Mouse (Mus musculus) olfactory bulb, adult 2 months (tissue): ENCODE measurements around the gene Vwa3a. TPM values are rescaled to one million over a fixed set of nuclear protein-coding genes. Genes with fewer than 3 reads are reported as not detected.

ENCODE experiments used
- H3K27ac ChIP-seq: fragments of 200-500 bp; 2 replicates; pipeline ENCODE4 v1.5.1; 2012; ENCODE audit warnings: low read depth, low read length; ENCODE audit not compliant: insufficient read depth
- H3K4me1 ChIP-seq: fragments of 200-500 bp; 2 replicates; pipeline ENCODE4 v1.6.1; 2012; ENCODE audit warnings: low read length; ENCODE audit not compliant: control insufficient read depth, insufficient read depth
- H3K4me3 ChIP-seq: fragments of 200-500 bp; 2 replicates; pipeline ENCODE4 v1.5.1; 2012; ENCODE audit warnings: mild to moderate bottlenecking, low read depth, low read length, moderate library complexity; ENCODE audit not compliant: insufficient read depth
- CTCF ChIP-seq: fragments of 200-500 bp; IDR thresholded peaks from 2 replicates; pipeline ENCODE4 v1.5.1; 2012; ENCODE audit warnings: low read depth, mild to moderate bottlenecking, low read length, moderate library complexity; ENCODE audit not compliant: insufficient read depth
- POLR2A ChIP-seq: fragments of 200-500 bp; IDR thresholded peaks from 2 replicates; pipeline ENCODE4 v1.6.1; 2012; ENCODE audit warnings: mild to moderate bottlenecking, low read depth, low read length, moderate library complexity; ENCODE audit not compliant: insufficient read depth
- WGBS: fragments of 180-500 bp; shearing (Covaris S2); methylation state at CpG from one replicate; pipeline ENCODE4 v1.1.7; 2018; 5-methylcytosine and 5-hydroxymethylcytosine counted together
- polyA plus RNA-seq: library from polyadenylated mRNA; stranded (reverse); fragments of >200 nt; gene quantifications from 2 replicates; pipeline ENCODE4 v1.2.4, GENCODE M21; 2012; ENCODE audit warnings: low replicate concordance; ENCODE audit not compliant: missing spikeins, insufficient read depth, insufficient read length

Gene Vwa3a
- polyA plus RNA-seq, 1 experiment = not detected

DNA sequence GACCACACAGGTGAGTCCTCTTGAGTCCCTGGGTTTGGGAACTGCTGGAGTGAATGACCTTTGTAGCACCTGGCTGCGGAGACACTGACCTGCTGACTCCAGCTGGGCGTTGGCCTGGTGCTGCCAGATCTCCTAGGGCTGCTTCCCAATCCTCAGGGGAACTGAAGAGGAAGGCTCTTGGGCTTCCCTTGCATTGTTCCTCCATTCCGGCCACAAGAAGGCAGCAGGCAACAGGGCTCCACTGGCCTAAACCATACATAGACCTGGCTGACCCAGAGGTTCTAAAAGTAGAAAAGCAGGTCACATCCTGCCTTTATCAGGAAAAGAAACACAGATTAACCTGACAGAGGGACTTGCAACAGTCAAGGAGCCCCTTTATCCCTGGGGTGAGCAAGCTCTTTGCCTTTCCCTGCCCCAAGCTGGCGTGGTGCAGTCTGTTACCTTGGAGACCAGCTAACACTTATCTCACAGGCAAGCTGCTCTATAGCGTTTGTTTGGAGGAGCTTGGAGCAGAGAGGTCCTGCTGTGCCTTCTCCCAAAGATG, 512 bp downstream of the Vwa3a start:
- TF ChIP-seq POLR2A (no peak), CTCF (no peak)
- 10% methylated on average over 5 of the region's 5 CpGs for WGBS
- Histone ChIP-seq H3K4me3 (no peak overlapping the region), H3K4me1 (peaks cover 3% of the 10 kb centered on the region), H3K27ac (no peak overlapping the region)

DNA sequence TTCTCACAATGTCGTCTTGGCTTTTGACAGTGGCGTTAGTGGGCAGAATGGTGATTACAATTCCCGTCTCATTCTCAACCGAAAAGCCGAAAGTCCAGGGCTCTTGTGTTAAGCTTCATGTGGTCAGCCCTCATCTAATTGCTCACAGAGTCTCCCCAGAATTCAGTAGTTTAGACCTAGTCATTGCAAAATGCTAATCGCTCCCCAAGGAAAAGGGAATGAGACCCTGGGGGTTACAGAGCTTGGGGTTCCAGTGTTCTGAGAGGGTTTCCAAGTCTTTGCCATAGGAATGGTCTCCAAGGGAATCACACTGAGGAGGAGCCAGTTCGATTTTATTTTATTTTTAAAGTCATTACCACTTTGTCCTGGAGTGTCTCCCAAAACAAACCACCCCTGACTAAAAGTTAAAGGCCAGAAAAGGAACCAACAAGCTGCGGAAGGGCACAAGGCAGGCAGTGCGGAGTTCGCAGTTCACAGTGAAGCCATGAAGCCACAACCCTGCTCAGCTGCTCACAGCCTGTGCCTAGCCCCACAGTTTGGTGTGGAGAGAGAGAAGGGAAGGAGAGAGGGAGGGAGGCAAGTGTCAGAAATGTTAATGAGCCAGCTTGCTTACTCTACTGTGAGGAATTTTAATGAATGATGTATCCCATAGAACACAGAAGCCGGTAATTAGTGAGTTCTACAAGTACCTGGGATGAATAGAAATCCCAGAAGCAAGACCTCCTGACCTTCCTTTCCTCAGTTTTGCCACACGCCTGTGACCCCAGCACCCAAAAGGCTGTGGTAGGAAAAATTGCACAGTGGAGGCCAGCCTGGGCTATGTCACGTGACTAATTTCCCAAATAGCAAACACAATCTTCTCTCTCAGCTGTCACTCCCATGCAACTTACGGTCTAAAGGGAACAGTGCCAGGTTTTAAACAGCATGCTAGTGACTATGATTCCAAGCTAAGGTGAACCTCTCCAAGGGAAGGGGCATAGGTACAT, 4.5 kb downstream of the Vwa3a start:
- TF ChIP-seq POLR2A (no peak), CTCF (no peak)
- peaks cover 3% of the 10 kb centered on the region for H3K4me1 ChIP-seq
- 59% methylated on average over 14 of the region's 14 CpGs for WGBS

DNA sequence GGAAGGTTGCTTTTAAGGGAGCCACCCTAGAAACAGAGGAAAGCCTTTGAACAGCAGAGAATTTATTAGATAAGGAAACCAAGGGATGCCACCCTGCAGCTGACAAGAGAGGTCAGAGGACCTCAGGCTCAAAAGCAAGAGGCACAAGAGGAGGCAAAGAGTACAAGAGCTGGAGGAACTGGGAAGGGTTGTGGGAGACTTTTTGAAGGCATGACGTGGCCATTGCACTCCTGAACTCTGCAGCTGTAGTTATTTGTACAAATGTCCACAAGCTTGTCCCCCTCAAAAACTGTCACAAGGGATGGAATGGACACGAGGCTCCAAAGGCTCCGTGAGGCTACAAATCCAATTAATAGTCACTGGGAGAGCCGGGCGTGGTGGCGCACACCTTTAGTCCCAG, 5.5 kb downstream of the Vwa3a start:
- 92% methylated on average over 6 of the region's 6 CpGs for WGBS

More for the DNA sequence above, 4.5 kb downstream of the Vwa3a start:
- no peak overlapping the region for H3K4me3 ChIP-seq
- H3K27ac ChIP-seq = no peak overlapping the region

DNA sequence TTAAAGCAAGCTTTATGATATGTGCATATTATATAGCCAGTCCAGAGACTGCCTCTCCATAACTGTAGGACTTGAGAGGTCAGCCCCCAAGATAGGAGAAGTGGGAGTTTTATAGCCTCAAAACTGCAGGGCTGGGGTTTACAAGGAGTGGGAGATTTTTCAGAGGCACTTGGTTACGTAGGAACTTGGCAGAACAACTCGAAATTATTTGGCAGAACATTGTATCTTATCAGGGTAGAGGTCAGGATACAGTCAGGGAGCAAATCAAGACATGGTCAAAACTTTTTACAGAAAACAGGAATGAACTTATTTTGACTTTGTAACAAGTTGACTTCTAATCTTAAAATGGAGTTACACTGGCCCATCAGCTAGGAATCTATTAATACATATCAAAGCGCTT, 6.9 kb downstream of the Vwa3a start:
- Histone ChIP-seq H3K4me1 (no peaks in the 10 kb centered on the region), H3K4me3 (no peak overlapping the region), H3K27ac (no peak overlapping the region)
- no peak for TF ChIP-seq CTCF
- no peak for TF ChIP-seq POLR2A
- WGBS = 74% methylated on average over 3 of the region's 3 CpGs

More for the DNA sequence above, 5.5 kb downstream of the Vwa3a start:
- Histone ChIP-seq H3K4me3 (no peak overlapping the region), H3K27ac (no peak overlapping the region), H3K4me1 (peaks cover under 1% of the 10 kb centered on the region; the same call in 1 of the 2 replicates)
- no peak for TF ChIP-seq POLR2A
- TF ChIP-seq CTCF = no peak

DNA sequence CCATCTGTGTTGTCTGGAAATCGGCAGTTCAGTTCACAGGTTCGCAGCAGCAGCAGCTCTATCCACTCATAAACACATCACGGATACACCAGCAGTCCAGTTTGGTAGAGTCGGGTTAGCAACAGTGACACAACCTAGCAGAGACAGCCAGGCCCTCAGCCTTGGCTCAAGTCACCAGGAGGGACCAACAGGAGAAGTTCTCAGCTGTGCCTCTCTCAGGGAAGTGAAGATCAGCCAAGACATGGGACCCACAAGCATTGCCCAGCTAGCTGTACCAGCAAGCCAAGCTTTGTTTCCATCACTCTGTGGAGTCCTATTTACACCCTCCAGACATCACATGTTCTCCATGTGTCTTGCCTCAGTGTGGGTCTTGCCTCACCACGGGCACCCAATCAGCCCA, 7.7 kb downstream of the Vwa3a start:
- Histone ChIP-seq H3K4me1 (peaks cover 1% of the 10 kb centered on the region), H3K4me3 (no peak overlapping the region), H3K27ac (no peak overlapping the region)
- no peak for TF ChIP-seq CTCF
- no peak for TF ChIP-seq POLR2A
- WGBS = 92% methylated on average over 5 of the region's 5 CpGs

DNA sequence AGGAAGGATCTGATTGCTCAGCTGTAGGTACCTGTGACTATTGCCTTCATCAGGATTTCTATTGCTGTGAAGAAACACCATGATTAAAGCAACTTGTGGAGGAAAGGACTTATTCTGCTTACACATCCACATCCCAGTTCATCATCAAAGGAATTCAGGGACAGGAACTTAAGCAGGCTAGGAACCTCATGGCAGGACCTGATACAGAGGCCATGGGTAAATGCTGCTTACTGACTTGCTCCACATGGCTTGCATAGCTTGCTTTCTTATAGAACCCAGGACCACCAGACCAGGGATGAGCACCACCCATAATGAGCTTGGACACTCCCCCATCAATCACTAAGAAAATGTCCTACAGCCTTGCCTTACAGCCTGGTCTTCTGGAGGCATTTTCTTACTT, 9.4 kb downstream of the Vwa3a start:
- H3K27ac ChIP-seq = no peak overlapping the region
- TF ChIP-seq CTCF (no peak), POLR2A (no peak)
- H3K4me3 ChIP-seq = no peak overlapping the region
- H3K4me1 ChIP-seq = peaks cover 2% of the 10 kb centered on the region

DNA sequence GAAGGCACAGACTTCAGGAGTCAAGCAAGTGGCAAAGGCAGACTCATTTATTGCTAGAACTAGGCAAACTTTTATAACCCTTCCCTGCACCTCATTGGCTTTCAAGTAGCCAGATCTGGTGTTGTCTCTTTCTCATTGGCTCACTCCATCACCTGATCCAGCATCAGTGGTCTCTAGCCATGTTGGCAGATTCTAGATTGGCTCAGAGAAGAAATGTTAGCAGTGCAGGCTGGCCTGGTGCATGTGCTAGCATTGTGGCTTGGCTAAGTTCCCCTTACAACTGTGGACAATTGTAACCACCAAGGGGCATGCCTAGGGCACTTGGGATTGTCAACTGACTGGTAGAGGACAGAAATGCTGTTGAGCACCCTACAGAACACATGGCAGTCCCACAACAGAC, 12.2 kb downstream of the Vwa3a start:
- H3K4me3 ChIP-seq = no peak overlapping the region
- H3K27ac ChIP-seq = no peak overlapping the region

DNA sequence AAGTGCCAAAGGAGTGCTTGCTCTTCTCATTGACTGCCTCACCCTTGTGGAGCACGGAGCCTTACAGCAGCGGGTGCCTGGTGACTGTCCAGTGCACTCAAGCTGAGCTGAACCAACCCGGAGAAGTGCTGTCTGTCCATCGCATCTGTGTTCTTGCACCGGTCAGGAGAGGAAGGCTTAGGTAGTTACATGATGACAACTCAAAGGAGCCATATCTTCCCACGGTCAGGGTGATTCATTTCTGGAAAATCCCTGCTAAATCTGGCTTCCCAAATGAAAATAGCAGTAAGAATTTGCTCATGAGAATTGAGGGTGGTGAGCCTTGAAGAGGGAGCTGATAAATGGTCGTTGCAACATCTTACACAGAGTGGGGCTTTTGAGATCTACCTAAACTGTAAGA, 12.8 kb downstream of the Vwa3a start:
- 60% methylated on average over 7 of the region's 7 CpGs for WGBS
- Histone ChIP-seq H3K27ac (no peak overlapping the region), H3K4me3 (no peak overlapping the region), H3K4me1 (peaks cover 2% of the 10 kb centered on the region)
- TF ChIP-seq CTCF = no peak
- TF ChIP-seq POLR2A = no peak

More for the DNA sequence above, 12.2 kb downstream of the Vwa3a start:
- no peak for TF ChIP-seq CTCF
- no peak for TF ChIP-seq POLR2A
- H3K4me1 ChIP-seq = peaks cover 2% of the 10 kb centered on the region

DNA sequence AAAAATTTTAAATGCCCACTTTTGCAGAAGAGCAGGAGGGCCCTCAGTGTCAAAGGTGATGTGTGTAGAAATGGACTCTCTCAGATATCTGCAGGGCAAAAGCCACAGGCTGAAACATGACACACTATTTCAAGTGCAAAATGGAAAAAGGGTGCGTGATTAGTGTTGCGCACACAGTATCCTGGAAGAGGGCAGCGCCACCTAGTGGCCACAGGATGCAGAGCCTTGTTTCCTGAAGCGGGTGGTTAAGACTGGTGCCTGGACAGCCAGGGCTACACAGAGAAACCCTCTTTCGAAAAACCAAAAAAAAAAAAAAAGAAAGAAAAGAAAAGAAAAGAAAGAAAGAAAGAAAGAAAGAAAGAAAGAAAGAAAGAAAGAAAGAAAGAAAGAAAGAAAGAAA, 15.6 kb downstream of the Vwa3a start:
- 0% methylated on average over 5 of the region's 5 CpGs for WGBS
- Histone ChIP-seq H3K4me3 (no peak overlapping the region), H3K27ac (no peak overlapping the region), H3K4me1 (peaks cover 2% of the 10 kb centered on the region)
- TF ChIP-seq POLR2A (no peak), CTCF (peak; percentile 88)
